Mouse (Mus musculus) myocyte (in vitro differentiated cells): ENCODE results near the gene Dlg1. TPM values are rescaled to one million over a fixed set of nuclear protein-coding genes. Genes with fewer than 3 reads are reported as not detected.

Source experiments
- H3K27me3 ChIP-seq: one replicate; pipeline ENCODE4 v1.6.1; 2011; ENCODE audit not compliant: control insufficient read depth, insufficient read depth, insufficient read length
- H3K36me3 ChIP-seq: one replicate; pipeline ENCODE4 v1.6.1; 2011; ENCODE audit not compliant: control insufficient read depth, insufficient read depth
- H3K4me2 ChIP-seq: one replicate; pipeline ENCODE4 v1.6.1; 2011; ENCODE audit warnings: low read depth, control low read depth
- H3K4me3 ChIP-seq: one replicate; pipeline ENCODE4 v1.5.1; 2011; ENCODE audit warnings: mild to moderate bottlenecking, control low read depth, moderate library complexity
- H3K79me2 ChIP-seq: one replicate; pipeline ENCODE4 v1.6.1; 2011; ENCODE audit not compliant: control insufficient read depth, insufficient read depth
- H3ac ChIP-seq: one replicate; pipeline ENCODE4 v1.6.1; 2011; ENCODE audit not compliant: control insufficient read depth, insufficient read length
- CEBPB ChIP-seq: IDR thresholded peaks from 2 replicates; pipeline ENCODE4 v1.6.1; 2011; ENCODE audit warnings: mild to moderate bottlenecking, moderate library complexity; ENCODE audit not compliant: poor library complexity, insufficient read depth, severe bottlenecking
- E2F4 ChIP-seq: IDR thresholded peaks from one replicate; pipeline ENCODE4 v1.6.1; 2011; ENCODE audit warnings: mild to moderate bottlenecking, control low read depth, moderate library complexity; ENCODE audit not compliant: insufficient read depth
- MAX ChIP-seq: IDR thresholded peaks from one replicate; pipeline ENCODE4 v1.6.1; 2011; ENCODE audit warnings: low read depth, mild to moderate bottlenecking, control low read depth
- MYOD1 ChIP-seq, 3 experiments: IDR thresholded peaks; one replicate each; pipeline ENCODE4 v1.6.1; 2011; ENCODE audit warnings: control low read depth in 2 of 3, low read depth in 2 of 3, mild to moderate bottlenecking in 2 of 3, moderate library complexity in 1 of 3; ENCODE audit not compliant: insufficient read length in 2 of 3, control insufficient read depth in 1 of 3
- MYOG ChIP-seq, 3 experiments: IDR thresholded peaks; one replicate each; pipeline ENCODE4 v1.6.1; 2011; ENCODE audit warnings: control low read depth in 2 of 3, low read depth in 2 of 3, mild to moderate bottlenecking in 2 of 3; ENCODE audit not compliant: insufficient read length in 2 of 3, control insufficient read depth in 1 of 3, insufficient read depth in 1 of 3
- POLR2A ChIP-seq: IDR thresholded peaks from one replicate; pipeline ENCODE4 v1.6.1; 2011; ENCODE audit warnings: low read depth, mild to moderate bottlenecking, control low read depth, moderate library complexity; ENCODE audit not compliant: insufficient read length
- POLR2AphosphoS2 ChIP-seq: IDR thresholded peaks from one replicate; pipeline ENCODE4 v1.6.1; 2011; ENCODE audit warnings: low read depth, control low read depth; ENCODE audit not compliant: insufficient read length
- REST ChIP-seq: IDR thresholded peaks from one replicate; pipeline ENCODE4 v1.6.1; 2011; ENCODE audit warnings: mild to moderate bottlenecking, control low read depth, moderate library complexity; ENCODE audit not compliant: insufficient read depth, insufficient read length
- SRF ChIP-seq: IDR thresholded peaks from one replicate; pipeline ENCODE4 v1.6.1; 2011; ENCODE audit warnings: low read depth; ENCODE audit not compliant: control insufficient read depth, insufficient read length
- TCF12 ChIP-seq: IDR thresholded peaks from one replicate; pipeline ENCODE4 v1.6.1; 2011; ENCODE audit warnings: mild to moderate bottlenecking, control low read depth; ENCODE audit not compliant: poor library complexity, insufficient read depth, severe bottlenecking
- TCF3 ChIP-seq: IDR thresholded peaks from one replicate; pipeline ENCODE4 v1.6.1; 2011; ENCODE audit warnings: low read depth, control low read depth; ENCODE audit not compliant: insufficient read length
- USF1 ChIP-seq: IDR thresholded peaks from one replicate; pipeline ENCODE4 v1.6.1; 2011; ENCODE audit warnings: low read depth, mild to moderate bottlenecking, control low read depth, moderate library complexity
- polyA plus RNA-seq: library from polyadenylated mRNA; unstranded; fragments of >200 nt; fragmentation: generic; extraction: Trizol; gene quantifications from one replicate; pipeline ENCODE4 v1.2.1, GENCODE M21; 2012; ENCODE audit warnings: missing spikeins

Dlg1 gene
- polyA plus RNA-seq, 1 experiment: 23.2 TPM

GRCm38 (mm10) chr16:31682291-31682690 lies 19.0 kb downstream of the Dlg1 start:
- TF ChIP-seq SRF (no peak), POLR2A (no peak), POLR2AphosphoS2 (no peak), MYOD1 (IDR thresholded peaks at IDR 0.05; ENCODE audit: control insufficient read depth in 1 of 3, insufficient read length in 2 of 3, low read depth in 2 of 3) (no peak), MAX (no peak), REST (no peak)
- H3K4me3 ChIP-seq: no peak overlapping the region
- no peak overlapping the region for H3K4me2 ChIP-seq
- H3K36me3 ChIP-seq: peaks cover 18% of the 10 kb centered on the region
- no peaks in the 10 kb centered on the region for H3K27me3 ChIP-seq
- no peak overlapping the region for H3ac ChIP-seq
- peaks cover 86% of the 10 kb centered on the region for H3K79me2 ChIP-seq

GRCm38 (mm10) chr16:31683670-31684430 lies 20.6 kb downstream of the Dlg1 start:
- Histone ChIP-seq H3K36me3 (peaks cover 12% of the 10 kb centered on the region), H3K27me3 (no peaks in the 10 kb centered on the region), H3K4me3 (no peak overlapping the region), H3K4me2 (no peak overlapping the region), H3ac (no peak overlapping the region), H3K79me2 (peaks cover 81% of the 10 kb centered on the region)
- no peak for TF ChIP-seq MYOD1 (IDR thresholded peaks at IDR 0.05; ENCODE audit: control insufficient read depth in 1 of 3, insufficient read length in 2 of 3, low read depth in 2 of 3)
- TF ChIP-seq USF1: no peak
- TF ChIP-seq REST: no peak
- TF ChIP-seq POLR2A: no peak
- TF ChIP-seq MAX: no peak
- TF ChIP-seq POLR2AphosphoS2: no peak
- no peak for TF ChIP-seq E2F4
- no peak for TF ChIP-seq SRF
- TF ChIP-seq TCF3: no peak
- TF ChIP-seq MYOG (IDR thresholded peaks at IDR 0.05; ENCODE audit: control insufficient read depth in 1 of 3, insufficient read depth in 1 of 3, insufficient read length in 2 of 3, low read depth in 2 of 3): no peak
- no peak for TF ChIP-seq TCF12
- TF ChIP-seq CEBPB: no peak

GRCm38 (mm10) chr16:31684771-31685170 lies 21.5 kb downstream of the Dlg1 start:
- Histone ChIP-seq H3ac (no peak overlapping the region), H3K4me3 (no peak overlapping the region), H3K36me3 (peaks cover 8% of the 10 kb centered on the region), H3K27me3 (no peaks in the 10 kb centered on the region), H3K4me2 (no peak overlapping the region), H3K79me2 (peaks cover 80% of the 10 kb centered on the region)
- no peak for TF ChIP-seq E2F4
- TF ChIP-seq MAX: no peak
- TF ChIP-seq CEBPB: no peak
- no peak for TF ChIP-seq TCF3
- no peak for TF ChIP-seq TCF12
- TF ChIP-seq USF1: no peak
- TF ChIP-seq REST: no peak
- no peak for TF ChIP-seq MYOD1 (IDR thresholded peaks at IDR 0.05; ENCODE audit: control insufficient read depth in 1 of 3, insufficient read length in 2 of 3, low read depth in 2 of 3)
- no peak for TF ChIP-seq MYOG (IDR thresholded peaks at IDR 0.05; ENCODE audit: control insufficient read depth in 1 of 3, insufficient read depth in 1 of 3, insufficient read length in 2 of 3, low read depth in 2 of 3)
- no peak for TF ChIP-seq SRF
- TF ChIP-seq POLR2A: no peak
- no peak for TF ChIP-seq POLR2AphosphoS2

- no peak overlapping the region for H3K4me3 ChIP-seq
- H3K4me2 ChIP-seq: no peak overlapping the region
- no peak for TF ChIP-seq REST
- TF ChIP-seq SRF: no peak
- no peak for TF ChIP-seq MYOG (IDR thresholded peaks at IDR 0.05; ENCODE audit: control insufficient read depth in 1 of 3, insufficient read depth in 1 of 3, insufficient read length in 2 of 3, low read depth in 2 of 3)
- no peak for TF ChIP-seq MAX
- TF ChIP-seq E2F4: no peak
- no peak for TF ChIP-seq POLR2AphosphoS2
- no peak for TF ChIP-seq USF1
- no peak for TF ChIP-seq POLR2A
- no peak for TF ChIP-seq TCF3
- TF ChIP-seq CEBPB: no peak
- TF ChIP-seq MYOD1 (IDR thresholded peaks at IDR 0.05; ENCODE audit: control insufficient read depth in 1 of 3, insufficient read length in 2 of 3, low read depth in 2 of 3): no peak
- TF ChIP-seq TCF12: no peak
- H3K27me3 ChIP-seq: no peaks in the 10 kb centered on the region
- peaks cover 6% of the 10 kb centered on the region for H3K36me3 ChIP-seq
- H3K79me2 ChIP-seq: peaks cover 71% of the 10 kb centered on the region
- H3ac ChIP-seq: no peak overlapping the region
Observed at GRCm38 (mm10) chr16:31687766-31688165, 24.5 kb downstream of the Dlg1 start.
